Mouse (Mus musculus) heart, embryonic 11.5 days (tissue): ENCODE results near the gene Erfe. TPM values are rescaled to one million over a fixed set of nuclear protein-coding genes. Genes with fewer than 3 reads are reported as not detected.

Source experiments
- ATAC-seq: fragments of 200-750 bp; cut with Nextera tagmentation; replicated peaks from 2 replicates; pipeline ENCODE4 v1.8.0; 2017; ENCODE audit warnings: moderate library complexity; ENCODE audit not compliant: insufficient number of reproducible peaks, low FRiP score, low TSS enrichment
- H3K27ac ChIP-seq: fragments of 300-500 bp; sonication (generic); 2 replicates; pipeline ENCODE4 v1.5.1; 2014; ENCODE audit warnings: mild to moderate bottlenecking, low read depth, low read length
- H3K27me3 ChIP-seq: fragments of 300-500 bp; sonication (generic); 2 replicates; pipeline ENCODE4 v1.6.1; 2014; ENCODE audit warnings: mild to moderate bottlenecking, low read length, mixed read lengths; ENCODE audit not compliant: control insufficient read depth, insufficient read depth
- H3K36me3 ChIP-seq: fragments of 300-500 bp; sonication (generic); 2 replicates; pipeline ENCODE4 v1.6.1; 2014; ENCODE audit warnings: mild to moderate bottlenecking, low read length, moderate library complexity, mixed read lengths; ENCODE audit not compliant: control insufficient read depth, insufficient read depth
- H3K4me1 ChIP-seq: fragments of 300-500 bp; sonication (generic); 2 replicates; pipeline ENCODE4 v1.6.1; 2014; ENCODE audit warnings: low read length; ENCODE audit not compliant: control insufficient read depth, insufficient read depth
- H3K4me2 ChIP-seq: fragments of 300-500 bp; sonication (generic); 2 replicates; pipeline ENCODE4 v1.6.1; 2014; ENCODE audit warnings: mild to moderate bottlenecking, moderate library complexity
- H3K4me3 ChIP-seq: fragments of 300-500 bp; sonication (generic); 2 replicates; pipeline ENCODE4 v1.5.1; 2014; ENCODE audit warnings: low read depth, low read length
- H3K9ac ChIP-seq: fragments of 300-500 bp; sonication (generic); 2 replicates; pipeline ENCODE4 v1.6.1; 2014; ENCODE audit warnings: mild to moderate bottlenecking, low read depth, low read length, moderate library complexity
- H3K9me3 ChIP-seq: fragments of 300-500 bp; sonication (generic); replicated peaks from 2 replicates; pipeline ENCODE4 v1.6.1; 2016; ENCODE audit warnings: low read length; ENCODE audit not compliant: control insufficient read depth
- WGBS: fragments of 180-500 bp; shearing (Covaris S2); extraction: QIAGEN DNeasy Blood & Tissue Kit; methylation state at CpG from one replicate; pipeline ENCODE4 v1.1.7; 2014; ENCODE audit not compliant: insufficient replicate concordance; 5-methylcytosine and 5-hydroxymethylcytosine counted together
- polyA plus RNA-seq: library from polyadenylated mRNA; unstranded; fragments of >200 nt; fragmentation: Nextera tagmentation; extraction: Ambion mirVana; gene quantifications from 2 replicates; pipeline ENCODE4 v1.2.1, GENCODE M21; 2014

The Erfe gene
- polyA plus RNA-seq, 1 experiment from 2014 or later: 0.90 TPM

GRCm38 (mm10) chr1:91364822-91365644 is 1.2 kb upstream of the Erfe start:
- Histone ChIP-seq H3K4me1 (no peaks in the 10 kb centered on the region), H3K9ac (no peak overlapping the region), H3K36me3 (peaks cover 12% of the 10 kb centered on the region), H3K27ac (no peak overlapping the region), H3K9me3 (peaks cover 11% of the 10 kb centered on the region; the same call in 1 of the 2 replicates), H3K4me2 (no peak overlapping the region), H3K4me3 (no peak overlapping the region), H3K27me3 (peaks cover 4% of the 10 kb centered on the region)
- WGBS: 84% methylated on average over 16 of the region's 16 CpGs
- ATAC-seq: no peak

- H3K4me1 ChIP-seq: no peaks in the 10 kb centered on the region
- WGBS: 24% methylated on average over 8 of the region's 8 CpGs
- peaks cover 11% of the 10 kb centered on the region; the same call in 1 of the 2 replicates for H3K9me3 ChIP-seq
- H3K4me3 ChIP-seq: peak overlapping the region; percentile 50
- peaks cover 4% of the 10 kb centered on the region for H3K27me3 ChIP-seq
- no peak for ATAC-seq
- peaks cover 12% of the 10 kb centered on the region for H3K36me3 ChIP-seq
- peak overlapping the region; percentile 87 for H3K4me2 ChIP-seq
- no peak overlapping the region for H3K27ac ChIP-seq
- no peak overlapping the region for H3K9ac ChIP-seq
Measured at GRCm38 (mm10) chr1:91365816-91366214, 415 bp upstream of the Erfe start.

- 93% methylated on average over 3 of the region's 3 CpGs for WGBS
- no peak overlapping the region for H3K4me3 ChIP-seq
- peaks cover 4% of the 10 kb centered on the region for H3K27me3 ChIP-seq
- no peak overlapping the region for H3K27ac ChIP-seq
- no peak for ATAC-seq
- H3K4me2 ChIP-seq: no peak overlapping the region
- no peak overlapping the region for H3K9ac ChIP-seq
- H3K4me1 ChIP-seq: no peaks in the 10 kb centered on the region
- H3K9me3 ChIP-seq: peaks cover 10% of the 10 kb centered on the region; the same call in 1 of the 2 replicates
- peaks cover 9% of the 10 kb centered on the region; the same call in 1 of the 2 replicates for H3K36me3 ChIP-seq
Measured at GRCm38 (mm10) chr1:91367295-91367694, 1.1 kb downstream of the Erfe start.

- ATAC-seq: no peak
- 56% methylated on average over 4 of the region's 4 CpGs for WGBS
- no peak overlapping the region for H3K9ac ChIP-seq
Measured at GRCm38 (mm10) chr1:91369408-91369807, 3.2 kb downstream of the Erfe start.

GRCm38 (mm10) chr1:91370055-91370454 is 3.8 kb downstream of the Erfe start:
- Histone ChIP-seq H3K27me3 (peaks cover 4% of the 10 kb centered on the region), H3K9ac (no peak overlapping the region), H3K27ac (no peak overlapping the region), H3K4me3 (no peak overlapping the region), H3K36me3 (peaks cover 19% of the 10 kb centered on the region), H3K4me1 (no peaks in the 10 kb centered on the region), H3K9me3 (no peaks in the 10 kb centered on the region), H3K4me2 (no peak overlapping the region)
- 81% methylated on average over 23 of the region's 23 CpGs for WGBS
- no peak for ATAC-seq

More at GRCm38 (mm10) chr1:91369408-91369807, 3.2 kb downstream of the Erfe start:
- H3K4me1 ChIP-seq: no peaks in the 10 kb centered on the region
- H3K4me3 ChIP-seq: no peak overlapping the region
- no peak overlapping the region for H3K27ac ChIP-seq
- H3K9me3 ChIP-seq: peaks cover 1% of the 10 kb centered on the region; the same call in 1 of the 2 replicates
- H3K27me3 ChIP-seq: peaks cover 4% of the 10 kb centered on the region
- peaks cover 17% of the 10 kb centered on the region for H3K36me3 ChIP-seq
- no peak overlapping the region for H3K4me2 ChIP-seq

DNA sequence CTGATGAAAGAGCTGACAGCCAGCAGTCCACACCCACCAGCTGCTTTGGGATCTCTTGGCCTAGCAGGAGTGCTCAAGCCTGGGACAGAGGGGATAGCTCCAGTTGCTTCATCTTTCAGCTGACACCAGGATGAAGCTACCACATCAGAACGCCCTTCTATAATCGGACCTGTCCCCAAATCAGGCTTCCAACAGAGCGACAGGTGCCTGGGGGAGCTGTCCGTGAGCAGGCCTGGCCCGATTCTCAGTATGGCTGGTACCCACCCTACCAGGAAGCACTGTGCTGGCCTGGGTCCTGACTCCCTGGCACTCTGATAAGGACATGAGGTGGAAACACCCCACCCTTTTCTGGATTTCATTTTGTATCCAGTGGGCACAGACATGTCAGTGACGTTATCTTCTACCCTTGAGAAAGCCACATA is 7.2 kb downstream of the Erfe start:
- no peaks in the 10 kb centered on the region for H3K27me3 ChIP-seq
- no peak overlapping the region for H3K9ac ChIP-seq
- no peaks in the 10 kb centered on the region for H3K9me3 ChIP-seq
- ATAC-seq: no peak
- no peak overlapping the region for H3K27ac ChIP-seq
- H3K4me2 ChIP-seq: no peak overlapping the region
- 81% methylated on average over 6 of the region's 6 CpGs for WGBS
- H3K4me3 ChIP-seq: no peak overlapping the region
- H3K4me1 ChIP-seq: peaks cover 6% of the 10 kb centered on the region; the same call in 1 of the 2 replicates
- peaks cover 45% of the 10 kb centered on the region for H3K36me3 ChIP-seq

DNA sequence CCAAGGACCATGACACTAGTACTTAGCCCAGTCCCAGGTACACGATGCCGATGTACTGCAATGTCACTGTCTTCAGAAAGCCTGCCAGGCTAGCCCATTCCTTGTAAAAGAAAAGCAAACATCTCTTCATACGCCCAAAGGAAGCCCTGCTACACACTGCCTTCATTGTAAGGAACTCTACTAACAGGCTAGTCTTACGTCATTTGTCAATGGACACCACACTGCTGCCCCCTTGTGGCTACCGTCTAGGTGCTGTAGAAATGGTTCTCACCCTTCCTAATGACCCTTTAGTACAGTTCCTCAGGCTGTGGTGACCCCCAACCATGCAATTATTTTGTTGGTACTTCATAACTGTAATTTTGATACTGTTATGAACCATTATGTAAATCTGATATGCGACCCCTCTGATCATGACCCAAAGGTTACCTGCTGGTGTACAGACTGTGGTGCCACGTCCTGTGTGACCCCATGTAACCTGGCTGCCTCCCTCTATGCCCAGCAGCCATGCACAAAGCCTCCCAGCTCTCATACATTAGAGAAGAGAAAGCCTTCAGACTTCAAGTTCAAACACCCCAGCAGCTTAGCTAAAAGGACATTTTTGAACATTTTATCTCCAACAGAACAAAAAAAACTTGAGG is 14.3 kb downstream of the Erfe start:
- 64% methylated on average over 7 of the region's 7 CpGs for WGBS
- peaks cover 10% of the 10 kb centered on the region for H3K4me1 ChIP-seq
- no peaks in the 10 kb centered on the region for H3K9me3 ChIP-seq
- H3K4me3 ChIP-seq: no peak overlapping the region
- H3K9ac ChIP-seq: no peak overlapping the region
- H3K4me2 ChIP-seq: no peak overlapping the region
- H3K27me3 ChIP-seq: no peaks in the 10 kb centered on the region
- no peak; the same call in 1 of the 2 replicates for ATAC-seq
- no peak overlapping the region for H3K27ac ChIP-seq
- H3K36me3 ChIP-seq: peaks cover 52% of the 10 kb centered on the region

DNA sequence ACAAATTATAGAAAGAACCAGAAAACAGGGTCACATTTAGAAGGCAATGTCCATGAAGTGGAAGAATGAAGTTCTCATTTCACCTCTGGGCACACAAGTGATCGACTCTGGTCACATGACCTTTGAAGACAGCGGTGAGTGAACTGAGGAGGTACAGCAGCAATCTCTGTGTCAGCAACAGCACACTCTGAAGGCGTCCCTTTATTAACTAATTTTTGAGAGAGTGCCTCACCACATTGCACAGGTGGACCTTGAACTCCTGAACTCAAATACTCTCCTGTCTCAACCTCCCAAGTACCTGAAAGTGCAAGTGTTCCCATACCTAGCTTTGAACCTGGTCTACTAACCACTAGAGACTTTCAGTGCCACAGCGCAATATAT is 14.9 kb downstream of the Erfe start:
- Histone ChIP-seq H3K4me3 (no peak overlapping the region), H3K27me3 (no peaks in the 10 kb centered on the region), H3K4me2 (no peak overlapping the region), H3K4me1 (peaks cover 10% of the 10 kb centered on the region), H3K27ac (no peak overlapping the region), H3K36me3 (peaks cover 48% of the 10 kb centered on the region), H3K9ac (no peak overlapping the region), H3K9me3 (no peaks in the 10 kb centered on the region)
- WGBS: 92% methylated on average over 4 of the region's 4 CpGs
- no peak for ATAC-seq
